Mouse (Mus musculus) hindbrain, embryonic 11.5 days (tissue): ENCODE measurements around the gene Dusp28. TPM values are rescaled to one million over a fixed set of nuclear protein-coding genes. Genes with fewer than 3 reads are reported as not detected.

Experiments
- ATAC-seq: fragments of 200-750 bp; cut with Nextera tagmentation; 2 replicates; pipeline ENCODE4 v1.8.0; 2017; ENCODE audit warnings: mild to moderate bottlenecking, moderate TSS enrichment, moderate library complexity; ENCODE audit not compliant: low FRiP score
- DNase-seq: peaks from one replicate; pipeline ENCODE4 v3.0.0-alpha.2; 2015; ENCODE audit warnings: low spot score
- H3K27ac ChIP-seq: fragments of 300-500 bp; sonication (generic); 2 replicates; pipeline ENCODE4 v1.5.1; 2014; ENCODE audit warnings: mild to moderate bottlenecking, low read depth, low read length
- H3K27me3 ChIP-seq: fragments of 300-500 bp; sonication (generic); 2 replicates; pipeline ENCODE4 v1.6.1; 2014; ENCODE audit warnings: mild to moderate bottlenecking, low read length, moderate library complexity, mixed read lengths; ENCODE audit not compliant: control insufficient read depth, insufficient read depth
- H3K36me3 ChIP-seq: fragments of 300-500 bp; sonication (generic); 2 replicates; pipeline ENCODE4 v1.6.1; 2014; ENCODE audit warnings: mild to moderate bottlenecking, low read length, moderate library complexity, mixed read lengths; ENCODE audit not compliant: control insufficient read depth, insufficient read depth
- H3K4me1 ChIP-seq: fragments of 300-500 bp; sonication (generic); replicated peaks from 2 replicates; pipeline ENCODE4 v1.6.1; 2014; ENCODE audit warnings: low read length, mixed read lengths; ENCODE audit not compliant: control insufficient read depth, insufficient read depth
- H3K4me2 ChIP-seq: fragments of 300-500 bp; sonication (generic); replicated peaks from 2 replicates; pipeline ENCODE4 v1.6.1; 2014; ENCODE audit warnings: mild to moderate bottlenecking, low read depth, low read length
- H3K4me3 ChIP-seq: fragments of 300-500 bp; sonication (generic); 2 replicates; pipeline ENCODE4 v1.5.1; 2014; ENCODE audit warnings: low read depth, low read length
- H3K9ac ChIP-seq: fragments of 300-500 bp; sonication (generic); 2 replicates; pipeline ENCODE4 v1.6.1; 2014; ENCODE audit warnings: low read depth, low read length
- H3K9me3 ChIP-seq: fragments of 300-500 bp; sonication (generic); 2 replicates; pipeline ENCODE4 v1.6.1; 2016; ENCODE audit warnings: low read length; ENCODE audit not compliant: control insufficient read depth
- WGBS: fragments of 180-500 bp; shearing (Covaris S2); extraction: QIAGEN DNeasy Blood & Tissue Kit; methylation state at CpG from one replicate; pipeline ENCODE4 v1.1.7; 2014; 5-methylcytosine and 5-hydroxymethylcytosine counted together
- polyA plus RNA-seq: library from polyadenylated mRNA; unstranded; fragments of >200 nt; fragmentation: Nextera tagmentation; extraction: Ambion mirVana; gene quantifications from 2 replicates; pipeline ENCODE4 v1.2.1, GENCODE M21; 2014

The Dusp28 gene
- polyA plus RNA-seq, 1 experiment from 2014 or later, result 8.5 TPM

DNA sequence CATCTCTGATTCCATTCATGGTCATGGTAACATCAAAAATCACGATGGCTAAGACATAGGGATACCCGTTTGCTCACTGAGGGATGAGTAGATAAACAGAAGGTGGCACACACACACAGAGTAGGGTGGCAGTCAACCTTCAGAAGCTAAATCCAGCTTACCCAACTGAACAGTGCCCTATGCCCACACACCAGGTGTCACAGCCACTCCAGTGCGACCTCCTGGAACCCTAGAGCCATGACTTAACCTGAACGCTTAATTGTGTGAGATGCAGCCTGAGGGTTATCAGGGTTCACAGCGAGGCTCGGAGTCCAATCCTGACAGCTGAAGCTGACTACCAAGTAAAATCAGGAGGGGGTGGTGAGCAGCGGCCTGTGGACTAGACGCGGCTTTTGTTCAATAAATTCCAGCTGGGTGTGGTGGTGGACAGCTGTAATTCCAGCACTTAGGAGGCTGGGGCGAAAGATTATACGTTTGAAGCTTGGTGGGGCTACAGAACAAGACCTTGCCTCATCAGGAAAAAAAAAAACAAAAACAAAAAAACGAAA lies 29.3 kb upstream of the Dusp28 start:
- H3K9ac ChIP-seq, result no peak overlapping the region
- no peak overlapping the region for H3K27ac ChIP-seq
- H3K4me2 ChIP-seq, result no peak overlapping the region
- no peak overlapping the region for H3K4me3 ChIP-seq
- 69% methylated on average over 12 of the region's 12 CpGs for WGBS
- DNase-seq (no peak), ATAC-seq (no peak)
- no peaks in the 10 kb centered on the region for H3K36me3 ChIP-seq
- H3K27me3 ChIP-seq, result no peaks in the 10 kb centered on the region
- H3K4me1 ChIP-seq, result no peaks in the 10 kb centered on the region
- H3K9me3 ChIP-seq, result no peaks in the 10 kb centered on the region

DNA sequence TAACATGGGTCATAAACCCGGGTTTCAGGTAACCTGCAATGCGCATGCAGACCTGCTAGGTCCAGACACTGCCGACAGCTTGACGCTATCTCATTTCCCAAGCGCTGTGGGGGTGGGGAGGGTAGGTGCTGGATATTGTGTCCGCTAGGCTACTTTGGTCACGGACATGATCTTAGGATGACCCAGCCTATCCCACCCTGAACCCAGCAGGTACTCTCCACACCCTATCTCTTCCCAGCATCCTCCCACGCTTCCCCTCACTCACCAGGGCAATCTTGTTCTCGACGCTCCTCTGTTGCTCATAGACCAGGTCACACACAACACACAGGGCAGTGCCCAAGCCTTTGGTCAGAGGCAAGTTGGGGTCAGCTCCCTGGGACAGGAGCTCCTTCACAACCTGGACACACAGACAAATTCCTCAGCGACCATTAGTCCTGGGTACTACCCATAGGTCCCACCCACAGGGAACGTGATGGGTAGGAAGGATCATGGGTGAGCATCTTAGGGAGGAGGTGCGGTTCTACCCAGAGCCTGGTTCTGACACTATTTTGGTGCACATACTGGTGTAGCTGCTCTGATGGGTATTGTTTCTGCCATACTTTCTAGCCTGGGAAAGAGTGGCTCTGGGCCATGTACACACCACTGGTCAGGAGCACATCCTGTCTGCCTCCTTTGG lies 28.6 kb upstream of the Dusp28 start:
- no peak overlapping the region for H3K9ac ChIP-seq
- ATAC-seq (no peak), DNase-seq (no peak)
- H3K4me3 ChIP-seq, result no peak overlapping the region
- no peaks in the 10 kb centered on the region for H3K4me1 ChIP-seq
- H3K27ac ChIP-seq, result no peak overlapping the region
- no peaks in the 10 kb centered on the region for H3K9me3 ChIP-seq
- no peaks in the 10 kb centered on the region for H3K27me3 ChIP-seq
- no peak overlapping the region for H3K4me2 ChIP-seq
- H3K36me3 ChIP-seq, result no peaks in the 10 kb centered on the region
- 87% methylated on average over 13 of the region's 13 CpGs for WGBS

DNA sequence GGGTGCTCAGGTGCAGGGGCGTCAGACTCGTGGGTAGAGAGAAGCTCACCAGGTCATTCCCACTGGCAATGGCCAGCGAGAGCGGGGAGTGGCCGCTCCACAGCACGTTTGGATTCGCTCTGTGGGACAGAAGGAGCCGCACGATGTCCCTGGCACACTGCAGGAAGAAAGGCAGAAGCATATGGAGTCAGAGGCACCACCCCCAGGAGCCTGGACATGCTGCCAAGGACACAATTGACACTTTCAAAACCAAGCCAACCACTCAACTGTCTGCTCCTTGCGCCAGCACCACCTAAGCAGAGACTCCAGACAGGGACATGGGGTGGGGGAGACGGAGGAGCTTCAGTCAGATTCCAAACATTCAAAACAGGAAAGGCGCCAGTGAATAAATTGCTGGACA lies 27.5 kb upstream of the Dusp28 start:
- no peak overlapping the region for H3K4me3 ChIP-seq
- H3K9me3 ChIP-seq, result no peaks in the 10 kb centered on the region
- 90% methylated on average over 12 of the region's 12 CpGs for WGBS
- no peak overlapping the region for H3K4me2 ChIP-seq
- no peak overlapping the region for H3K9ac ChIP-seq
- ATAC-seq (no peak), DNase-seq (no peak)
- H3K36me3 ChIP-seq, result no peaks in the 10 kb centered on the region
- H3K4me1 ChIP-seq, result no peaks in the 10 kb centered on the region
- H3K27me3 ChIP-seq, result no peaks in the 10 kb centered on the region
- no peak overlapping the region for H3K27ac ChIP-seq

DNA sequence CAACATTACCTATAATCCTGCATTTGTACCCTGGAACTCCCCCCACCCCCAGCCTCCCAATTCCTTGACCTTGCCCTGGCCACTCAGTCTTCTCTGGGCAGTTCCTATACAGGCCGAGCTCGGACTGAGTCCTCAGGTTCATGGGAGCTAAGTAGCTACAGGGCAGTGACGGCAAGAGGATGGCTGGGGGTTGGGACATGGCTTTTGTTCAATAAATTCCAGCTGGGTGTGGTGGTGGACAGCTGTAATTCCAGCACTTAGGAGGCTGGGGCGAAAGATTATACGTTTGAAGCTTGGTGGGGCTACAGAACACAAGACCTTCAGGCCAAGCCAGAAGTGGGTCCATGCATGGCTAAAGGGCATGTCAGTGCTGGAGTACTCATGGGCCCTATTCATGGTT lies 26.7 kb upstream of the Dusp28 start:
- H3K27ac ChIP-seq, result no peak overlapping the region
- H3K4me1 ChIP-seq, result no peaks in the 10 kb centered on the region
- no peak overlapping the region for H3K9ac ChIP-seq
- no peak overlapping the region for H3K4me3 ChIP-seq
- no peaks in the 10 kb centered on the region for H3K9me3 ChIP-seq
- no peaks in the 10 kb centered on the region for H3K27me3 ChIP-seq
- 76% methylated on average over 5 of the region's 5 CpGs for WGBS
- no peak for ATAC-seq
- no peak overlapping the region for H3K4me2 ChIP-seq
- no peak for DNase-seq
- H3K36me3 ChIP-seq, result no peaks in the 10 kb centered on the region

DNA sequence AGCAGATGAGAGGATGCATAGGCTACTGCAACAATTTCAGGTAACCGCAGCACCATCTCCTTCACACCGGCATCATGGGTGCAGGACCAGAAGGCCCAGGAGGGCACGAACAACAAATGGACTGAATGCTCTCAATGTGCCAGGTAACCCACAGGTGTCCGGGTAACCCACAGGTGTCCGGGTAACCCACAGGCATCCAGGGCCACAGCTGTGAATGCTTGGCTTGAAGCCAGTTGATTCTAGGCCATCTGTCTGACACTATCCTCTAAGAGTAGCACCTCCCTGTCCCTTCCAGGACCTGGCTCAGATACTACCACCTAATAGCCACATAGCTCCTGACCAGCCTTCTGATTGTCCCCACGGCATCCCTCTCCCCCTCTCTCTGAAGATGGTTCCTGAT lies 24.8 kb upstream of the Dusp28 start:
- H3K4me2 ChIP-seq, result no peak overlapping the region
- H3K4me3 ChIP-seq, result no peak overlapping the region
- 91% methylated on average over 6 of the region's 6 CpGs for WGBS
- no peaks in the 10 kb centered on the region for H3K27me3 ChIP-seq
- H3K9me3 ChIP-seq, result no peaks in the 10 kb centered on the region
- no peaks in the 10 kb centered on the region for H3K4me1 ChIP-seq
- no peak overlapping the region for H3K9ac ChIP-seq
- ATAC-seq (no peak), DNase-seq (no peak)
- H3K36me3 ChIP-seq, result no peaks in the 10 kb centered on the region
- no peak overlapping the region for H3K27ac ChIP-seq

DNA sequence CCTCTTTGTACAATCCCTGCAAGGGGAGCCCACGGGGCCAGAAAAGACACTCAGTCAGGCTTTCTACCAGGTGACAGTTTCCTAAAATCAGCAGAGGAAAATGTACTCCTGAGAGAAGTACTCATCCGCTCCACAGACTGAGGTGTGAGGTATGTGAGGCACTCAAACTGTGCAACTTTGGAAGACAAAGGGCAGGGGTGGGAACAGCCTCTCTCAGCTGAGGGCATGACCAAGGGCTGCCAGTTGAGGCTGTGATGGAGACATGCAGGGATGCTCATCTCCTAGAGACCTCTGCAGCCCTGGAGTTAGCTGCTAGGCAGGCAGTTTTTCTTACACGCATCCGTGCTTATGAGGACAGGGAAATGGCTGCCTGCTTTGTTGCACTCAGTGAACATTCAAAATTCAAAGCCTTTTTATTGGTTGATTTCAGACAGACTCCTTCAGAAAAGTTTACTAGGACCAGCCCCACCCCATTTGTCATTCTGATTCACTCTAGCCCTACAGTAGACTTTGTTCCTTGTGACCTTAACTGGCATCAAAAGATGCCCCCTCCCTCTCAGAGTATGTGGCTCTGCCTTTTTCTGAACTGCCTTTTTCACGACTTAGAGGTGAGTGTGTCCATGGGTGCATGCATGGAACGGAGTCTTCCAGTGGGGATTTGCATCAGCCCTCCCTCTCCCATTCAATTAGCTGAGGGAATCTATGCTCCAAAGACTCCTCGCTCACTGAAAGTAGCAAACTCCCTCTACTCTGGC lies 17.7 kb upstream of the Dusp28 start:
- Histone ChIP-seq H3K9ac (no peak overlapping the region), H3K36me3 (no peaks in the 10 kb centered on the region), H3K4me1 (no peaks in the 10 kb centered on the region), H3K9me3 (no peaks in the 10 kb centered on the region), H3K27me3 (no peaks in the 10 kb centered on the region), H3K27ac (no peak overlapping the region), H3K4me2 (no peak overlapping the region), H3K4me3 (no peak overlapping the region)
- ATAC-seq, result no peak
- 75% methylated on average over 7 of the region's 7 CpGs for WGBS
- no peak for DNase-seq

DNA sequence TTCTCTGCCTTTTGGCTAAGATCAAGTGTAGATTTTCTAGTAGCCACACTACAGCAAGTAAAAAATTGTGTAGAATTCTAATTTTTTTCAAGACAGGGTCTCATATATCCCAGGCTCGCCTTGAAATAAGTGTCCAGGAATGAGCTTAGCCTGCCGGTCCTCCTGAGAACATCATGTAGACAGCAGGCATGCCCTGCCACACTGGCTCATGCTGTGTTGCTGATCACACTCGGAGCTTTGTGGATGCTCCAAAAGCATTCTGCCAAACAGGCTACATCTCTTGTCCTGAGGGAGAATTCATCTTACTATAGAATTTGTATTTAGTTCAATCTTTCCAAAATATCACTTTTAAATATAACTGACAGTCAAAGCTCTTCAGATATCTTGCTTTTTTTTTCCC lies 14.0 kb upstream of the Dusp28 start:
- WGBS, result 70% methylated on average over 3 of the region's 3 CpGs
- H3K9ac ChIP-seq, result no peak overlapping the region
- no peak overlapping the region for H3K4me3 ChIP-seq
- DNase-seq (no peak), ATAC-seq (no peak)
- H3K27ac ChIP-seq, result no peak overlapping the region
- no peak overlapping the region for H3K4me2 ChIP-seq
- H3K27me3 ChIP-seq, result no peaks in the 10 kb centered on the region
- no peaks in the 10 kb centered on the region for H3K4me1 ChIP-seq
- H3K9me3 ChIP-seq, result no peaks in the 10 kb centered on the region
- no peaks in the 10 kb centered on the region for H3K36me3 ChIP-seq

DNA sequence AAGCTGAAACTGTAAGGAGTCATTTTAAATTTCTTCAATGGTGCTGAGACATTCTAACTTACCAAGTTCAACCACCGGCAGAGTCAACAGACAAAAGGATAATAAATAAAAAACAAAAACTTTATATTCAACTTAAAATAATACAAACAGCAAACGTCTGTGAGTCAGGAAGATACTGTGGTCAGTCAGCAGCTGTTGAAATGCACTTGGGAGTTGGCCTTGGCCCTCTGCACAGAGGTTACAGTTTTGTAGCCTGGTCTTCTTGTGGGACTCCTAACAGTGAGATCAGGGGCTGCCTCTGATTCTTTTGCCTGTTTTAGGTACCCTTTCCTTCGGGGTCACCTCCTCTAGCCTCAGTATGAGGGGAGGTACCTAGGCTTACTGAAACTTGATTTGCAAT lies 12.9 kb upstream of the Dusp28 start:
- WGBS, result 70% methylated on average over 3 of the region's 3 CpGs
- Histone ChIP-seq H3K9me3 (no peaks in the 10 kb centered on the region), H3K27me3 (no peaks in the 10 kb centered on the region), H3K36me3 (no peaks in the 10 kb centered on the region), H3K4me1 (no peaks in the 10 kb centered on the region), H3K4me2 (no peak overlapping the region), H3K4me3 (no peak overlapping the region), H3K27ac (no peak overlapping the region), H3K9ac (no peak overlapping the region)
- DNase-seq (no peak), ATAC-seq (no peak)

DNA sequence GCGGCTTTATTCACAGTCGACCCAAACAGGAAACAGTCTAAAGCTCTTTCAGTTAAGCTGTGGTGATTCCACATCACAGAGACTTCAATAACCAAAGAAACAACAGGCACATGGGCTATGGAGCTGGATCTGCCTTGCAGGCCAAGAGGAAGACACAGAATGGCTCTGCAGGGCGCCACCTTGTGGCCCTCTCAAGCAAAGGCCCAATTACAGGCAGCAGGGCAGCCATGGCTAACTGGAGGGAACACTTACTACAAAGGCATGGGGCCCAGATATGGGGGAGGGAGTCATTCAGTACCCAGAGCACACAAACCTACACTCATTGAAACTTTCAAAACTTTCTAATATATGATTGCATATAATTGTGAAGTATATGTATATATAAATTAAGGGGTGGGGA lies 11.7 kb upstream of the Dusp28 start:
- Histone ChIP-seq H3K4me2 (no peak overlapping the region), H3K27me3 (no peaks in the 10 kb centered on the region), H3K36me3 (no peaks in the 10 kb centered on the region), H3K27ac (no peak overlapping the region), H3K4me1 (no peaks in the 10 kb centered on the region), H3K9me3 (no peaks in the 10 kb centered on the region), H3K9ac (no peak overlapping the region), H3K4me3 (no peak overlapping the region)
- 18% methylated on average over 3 of the region's 3 CpGs for WGBS
- ATAC-seq (peak; percentile 47; the same call in 1 of the 2 replicates), DNase-seq (peak; percentile 90)
